Mouse (Mus musculus): ENCODE measurements around the gene Cdcp2. TPM values are rescaled to one million over a fixed set of nuclear protein-coding genes. Genes with fewer than 3 reads are reported as not detected.
"Not testable (repeated sequence)": the region's sequence is repeated elsewhere in the genome, so short reads cannot be mapped to it uniquely, and the experiment has no call there.

Cdcp2 gene
- total RNA-seq, 2 experiments from 2014 or later: not detected

DNA sequence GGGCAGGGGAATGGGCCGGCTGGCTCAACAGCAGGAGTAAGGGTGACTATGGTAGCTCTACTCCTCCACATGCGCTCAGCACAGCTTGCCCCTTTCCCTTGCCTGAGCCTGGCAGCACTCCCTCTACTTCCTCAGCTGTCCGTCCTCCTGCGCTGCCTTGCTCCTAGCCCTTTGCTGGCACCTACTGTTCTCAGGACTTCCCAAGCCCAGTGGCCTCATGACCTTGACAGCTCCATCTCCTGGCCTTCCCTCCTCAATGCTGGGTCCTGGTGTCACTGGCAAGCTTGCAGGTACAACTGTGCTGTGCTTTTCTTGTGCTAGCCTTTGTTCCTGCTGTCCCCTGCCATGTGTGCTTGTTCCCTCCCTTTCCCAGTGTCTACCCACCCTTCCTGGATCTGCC, 13.6 kb upstream of the Cdcp2 start:
- intact Hi-C loops (cut with DNase I): no loop called here
- DNase-seq (ENCODE audit: extremely low spot score in 1 of 2, low spot score in 2 of 2): no peak

DNA sequence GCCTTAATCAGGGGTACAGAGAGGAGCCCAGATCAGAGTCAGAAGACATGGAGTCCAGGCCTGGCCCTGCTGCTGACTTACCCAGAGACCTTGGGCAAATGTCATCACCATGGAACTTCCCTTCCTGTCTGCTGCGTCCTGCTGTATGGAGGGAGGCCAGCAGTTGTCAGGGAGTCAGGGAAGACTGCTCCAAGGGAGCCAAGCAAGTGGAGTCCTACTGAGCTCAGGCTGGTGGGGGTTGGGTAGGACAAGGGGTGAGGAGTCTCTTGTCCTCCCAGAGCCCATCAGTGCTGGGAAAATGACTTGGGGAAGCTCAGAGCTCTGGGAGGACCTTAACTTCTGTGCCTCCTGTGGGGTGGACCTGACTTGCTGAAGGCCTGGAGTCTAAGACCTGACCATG, 12.3 kb upstream of the Cdcp2 start:
- intact Hi-C loops (cut with DNase I): no loop called here
- DNase-seq (ENCODE audit: extremely low spot score in 1 of 2, low spot score in 2 of 2): peak in 1 of 2 experiments; percentile 53

DNA sequence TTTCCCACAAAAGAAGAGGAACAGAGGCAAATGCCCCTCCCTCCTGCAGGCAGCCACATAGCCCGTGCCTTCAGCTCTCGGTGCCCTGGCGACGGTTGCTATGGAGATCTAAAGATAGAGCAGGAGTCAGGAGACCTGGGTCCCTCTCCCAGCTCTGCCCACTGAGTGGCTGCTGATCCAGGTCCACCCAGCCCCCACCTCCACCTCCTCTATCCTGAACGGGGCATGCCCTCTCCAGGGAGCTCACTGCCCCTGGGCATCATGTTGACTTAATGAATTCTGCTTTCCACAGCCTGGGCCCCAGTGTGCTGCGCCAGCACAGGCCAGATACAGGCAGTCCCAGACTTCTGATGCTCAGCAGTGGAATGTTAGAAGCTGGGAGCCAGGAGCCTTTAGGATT, 11.8 kb upstream of the Cdcp2 start:
- intact Hi-C loops (cut with DNase I): no loop called here

DNA sequence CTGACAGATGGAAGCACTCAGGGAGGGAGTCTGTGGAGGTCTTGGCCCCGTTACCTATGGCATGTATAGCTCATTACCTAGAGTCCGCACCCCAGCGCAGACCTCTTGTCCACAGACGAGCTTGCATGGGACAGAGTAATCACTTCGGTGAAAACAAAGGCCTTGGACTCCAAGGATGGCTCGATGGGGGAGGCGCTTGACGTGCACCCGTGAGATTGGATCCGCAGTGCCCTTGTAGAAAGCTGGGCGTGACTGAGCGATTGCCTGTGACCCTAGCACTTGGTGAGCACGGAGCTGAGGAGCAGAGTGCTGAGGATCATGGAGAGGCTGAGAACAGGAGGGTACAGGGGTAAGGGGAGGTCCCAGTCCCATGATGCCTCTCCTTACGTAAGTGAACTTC, 5.0 kb upstream of the Cdcp2 start:
- no peak for DNase-seq (ENCODE audit: extremely low spot score in 1 of 2, low spot score in 2 of 2)
- intact Hi-C loops (cut with DNase I): no loop called here

More for the DNA sequence above, 11.8 kb upstream of the Cdcp2 start:
- peak; percentile 77 to 82 for DNase-seq (ENCODE audit: extremely low spot score in 1 of 2, low spot score in 2 of 2)

DNA sequence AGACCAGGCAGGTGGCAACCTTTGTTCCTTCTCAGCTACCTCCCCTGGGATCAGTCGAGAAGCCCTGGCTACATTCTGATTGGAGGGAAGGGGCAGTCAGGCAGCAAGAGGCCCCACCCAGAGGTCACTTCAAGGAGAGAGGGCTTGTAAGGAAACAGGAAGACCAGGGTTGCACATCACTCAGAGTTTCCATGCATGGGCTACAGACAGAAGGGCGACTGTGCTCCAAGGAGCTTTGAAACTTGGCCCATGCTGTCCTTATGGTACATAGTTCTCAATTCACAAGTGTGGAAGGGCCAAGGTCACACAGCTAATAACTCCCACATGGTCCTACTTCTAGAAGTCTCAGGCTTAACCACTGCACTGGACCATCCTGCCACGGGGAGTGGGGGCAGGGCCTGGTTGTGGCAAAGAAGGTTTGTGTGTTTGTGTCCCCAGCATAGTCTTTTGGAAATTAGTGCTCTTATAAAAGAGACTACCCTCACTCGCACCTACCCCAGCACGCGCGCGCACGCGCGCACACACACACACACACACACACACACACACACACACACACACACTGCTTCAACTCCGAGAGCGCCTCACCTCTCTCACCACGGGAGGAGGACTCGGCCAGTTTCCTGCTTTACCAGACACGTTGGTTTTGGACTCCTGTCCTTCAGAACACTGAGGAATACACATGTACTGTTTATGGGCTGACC, 2.1 kb upstream of the Cdcp2 start:
- no peak for DNase-seq (ENCODE audit: extremely low spot score in 1 of 2, low spot score in 2 of 2)
- intact Hi-C loops (cut with DNase I): no loop called here

DNA sequence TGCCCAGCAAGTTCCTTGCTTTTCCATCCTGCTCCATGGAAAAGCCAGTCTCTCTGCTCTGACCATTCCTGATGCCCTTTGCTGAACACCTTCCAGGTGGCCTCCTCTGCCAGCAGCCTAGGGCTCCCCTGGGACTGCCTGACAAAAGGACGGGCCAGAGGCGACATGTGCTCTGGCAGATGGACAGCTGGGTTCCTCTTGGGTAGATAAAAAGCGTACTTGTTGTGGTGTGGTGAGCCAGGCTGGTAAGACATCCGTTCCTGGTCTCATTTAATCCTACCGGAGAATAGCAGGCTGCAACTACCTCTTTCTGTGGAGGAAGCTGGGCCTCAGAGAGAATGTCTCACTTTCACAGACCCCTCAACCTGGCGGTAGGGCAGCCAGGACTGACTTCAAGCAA, 648 bp upstream of the Cdcp2 start:
- intact Hi-C loops (cut with DNase I): no loop called here
- DNase-seq (ENCODE audit: extremely low spot score in 1 of 2, low spot score in 2 of 2): no peak

DNA sequence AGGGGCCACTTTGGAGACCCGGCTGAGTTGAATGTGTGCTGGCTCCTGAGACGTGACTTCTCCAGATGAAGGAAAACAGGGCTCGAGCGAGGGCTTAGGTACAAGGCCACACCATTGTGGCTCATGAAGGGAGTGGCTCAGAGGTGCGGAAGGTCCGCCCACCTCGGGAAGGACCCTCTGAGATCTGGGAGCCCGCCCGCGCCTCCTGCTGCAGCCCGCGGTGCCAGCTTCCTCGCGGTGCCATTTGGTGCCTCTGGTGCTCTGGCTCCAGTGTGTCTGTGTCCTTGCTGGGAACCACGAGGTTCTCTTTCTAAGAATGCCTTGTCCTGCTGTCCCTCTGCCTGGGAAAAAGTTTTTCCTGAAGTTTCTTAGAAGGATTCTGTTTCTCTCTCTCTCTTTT, 1.2 kb downstream of the Cdcp2 start:
- intact Hi-C loops (cut with DNase I): no loop called here
- DNase-seq (ENCODE audit: extremely low spot score in 1 of 2, low spot score in 2 of 2): no peak

DNA sequence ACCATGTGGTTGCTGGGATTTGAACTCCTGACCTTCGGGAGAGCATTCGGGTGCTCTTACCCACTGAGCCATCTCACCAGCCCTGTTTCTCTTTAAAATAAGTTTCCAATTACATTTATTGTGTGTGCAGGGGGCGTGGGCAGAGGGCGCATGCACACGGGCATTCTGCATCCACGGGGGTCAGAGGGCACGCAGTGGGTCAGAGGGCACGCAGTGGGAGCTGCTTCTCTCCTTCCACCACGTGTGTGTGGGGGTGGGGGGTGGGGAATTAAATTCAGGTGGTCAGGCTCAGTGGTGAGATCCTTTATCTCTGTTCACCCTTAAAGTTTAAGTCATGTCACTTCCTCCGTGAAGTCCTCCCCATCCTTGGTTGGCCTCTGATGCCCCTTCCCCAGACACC, 1.7 kb downstream of the Cdcp2 start:
- no peak for DNase-seq (ENCODE audit: extremely low spot score in 1 of 2, low spot score in 2 of 2)
- intact Hi-C loops (cut with DNase I): no loop called here

DNA sequence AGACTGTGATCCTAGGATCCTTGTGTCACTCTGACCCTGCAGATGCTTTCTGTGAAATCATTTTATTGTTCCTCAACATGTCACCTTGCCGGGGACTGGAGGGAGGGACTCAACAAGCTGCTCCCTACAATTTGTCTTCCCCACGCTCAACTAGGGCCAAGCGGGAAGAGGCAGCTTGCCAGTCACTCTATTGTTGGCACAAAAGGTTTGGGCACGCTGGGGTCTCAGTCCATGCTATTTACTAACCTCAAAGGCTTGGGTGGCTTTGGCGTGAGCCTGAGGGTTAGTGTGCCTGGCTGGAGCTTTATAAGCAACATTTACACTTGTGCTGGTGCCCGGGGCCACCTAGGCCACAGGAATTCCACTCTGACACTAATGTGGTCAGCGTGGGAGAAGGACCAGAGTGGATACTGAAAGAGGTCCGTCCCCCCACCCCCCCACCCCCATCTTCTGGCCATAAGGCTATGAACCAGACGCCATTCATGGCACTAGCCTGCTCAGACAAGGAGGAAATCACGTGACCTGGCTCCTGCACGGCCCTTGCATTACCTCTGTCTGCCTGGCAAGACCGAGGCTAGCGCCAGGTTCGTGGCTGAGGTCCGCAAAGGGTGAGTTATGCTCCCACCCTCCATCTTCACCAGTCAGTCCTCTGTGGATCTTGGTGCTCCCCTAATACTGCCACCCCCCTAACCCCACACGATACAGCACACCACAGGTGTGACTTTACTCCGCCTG, 2.3 kb downstream of the Cdcp2 start:
- intact Hi-C loops (cut with DNase I): no loop called here
- DNase-seq (ENCODE audit: extremely low spot score in 1 of 2, low spot score in 2 of 2): no peak

DNA sequence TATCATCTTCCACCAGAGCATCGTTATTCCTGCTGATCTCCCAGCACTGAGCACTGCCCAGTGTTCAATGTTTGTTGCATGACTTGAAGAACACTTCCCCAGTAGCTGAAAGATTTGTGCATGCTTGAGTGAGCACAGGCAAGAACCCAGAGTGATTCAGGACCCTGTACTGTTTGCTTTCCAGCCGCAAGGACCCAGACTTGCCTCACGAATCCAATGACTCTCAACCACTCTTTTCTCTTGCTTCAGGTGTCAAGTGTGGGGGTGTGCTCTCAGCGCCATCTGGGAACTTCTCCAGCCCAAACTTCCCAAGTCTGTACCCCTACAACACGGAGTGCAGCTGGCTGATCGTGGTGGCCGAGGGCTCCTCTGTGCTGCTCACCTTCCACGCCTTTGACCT, 5.5 kb downstream of the Cdcp2 start:
- intact Hi-C loops (cut with DNase I): no loop called here
- no peak for DNase-seq (ENCODE audit: extremely low spot score in 1 of 2, low spot score in 2 of 2)

DNA sequence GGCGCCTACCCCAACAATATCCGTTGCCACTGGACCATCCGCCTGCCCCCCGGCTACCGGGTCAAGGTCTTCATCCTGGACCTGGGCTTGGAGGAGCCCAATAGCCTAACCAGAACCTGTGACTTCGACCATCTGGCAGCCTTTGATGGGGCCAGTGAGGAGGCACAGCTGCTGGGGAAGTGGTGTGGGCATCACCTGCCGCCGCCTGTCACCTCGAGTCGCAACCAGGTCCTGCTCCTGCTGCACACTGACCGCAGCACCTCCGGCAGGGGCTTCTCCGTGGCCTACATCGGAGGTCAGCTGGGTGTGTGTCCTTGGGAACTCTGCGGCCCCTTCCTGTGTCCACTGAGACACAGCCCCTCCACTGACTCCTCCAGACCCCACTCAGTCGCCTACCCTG, 10.1 kb downstream of the Cdcp2 start:
- intact Hi-C loops (cut with DNase I): no loop called here
- DNase-seq (ENCODE audit: extremely low spot score in 1 of 2, low spot score in 2 of 2): no peak

DNA sequence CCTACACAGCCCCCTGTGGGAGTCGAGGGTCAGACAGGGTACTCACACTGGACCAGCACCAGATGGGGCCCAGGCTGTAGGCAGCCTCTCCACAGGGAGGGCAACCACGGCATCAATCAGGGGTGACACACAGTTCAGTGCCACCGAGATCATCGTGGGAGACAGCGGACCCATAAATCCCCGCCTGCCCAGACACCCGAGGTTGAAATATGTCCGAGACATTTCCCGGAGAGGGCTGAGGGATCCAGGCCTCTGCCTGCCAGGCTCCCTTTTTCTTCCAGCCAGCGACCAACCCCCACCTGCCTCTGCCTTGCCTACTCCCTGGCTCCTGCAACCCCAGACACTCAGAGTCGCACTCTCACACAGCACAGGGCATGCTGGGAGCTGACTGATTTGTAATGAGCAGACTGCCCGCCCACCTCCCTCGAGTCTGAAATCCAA, 11.6 kb downstream of the Cdcp2 start:
- DNase-seq (ENCODE audit: extremely low spot score in 1 of 2, low spot score in 2 of 2): no peak
- intact Hi-C loops (cut with DNase I): no loop called here

DNA sequence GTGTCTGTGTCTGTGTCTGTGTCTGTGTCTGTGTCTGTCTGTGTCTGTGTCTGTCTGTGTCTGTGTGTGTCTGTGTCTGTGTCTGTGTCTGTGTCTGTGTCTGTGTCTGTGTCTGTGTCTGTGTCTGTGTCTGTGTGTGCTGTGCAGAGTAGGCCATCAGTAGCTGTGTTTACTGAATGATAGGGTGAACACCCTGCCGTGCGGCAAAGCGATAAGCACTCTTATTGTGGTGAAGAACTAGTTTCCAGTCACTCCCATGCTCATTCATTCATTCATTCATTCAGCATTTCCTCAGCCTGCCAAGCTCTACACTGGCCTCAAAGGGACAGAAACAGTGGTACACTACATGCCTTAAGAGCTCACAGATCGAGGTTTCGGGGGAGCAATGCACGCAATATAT, 12.5 kb downstream of the Cdcp2 start:
- intact Hi-C loops (cut with DNase I); DNase-seq (ENCODE audit: extremely low spot score in 1 of 2, low spot score in 2 of 2): not testable (repeated sequence)

DNA sequence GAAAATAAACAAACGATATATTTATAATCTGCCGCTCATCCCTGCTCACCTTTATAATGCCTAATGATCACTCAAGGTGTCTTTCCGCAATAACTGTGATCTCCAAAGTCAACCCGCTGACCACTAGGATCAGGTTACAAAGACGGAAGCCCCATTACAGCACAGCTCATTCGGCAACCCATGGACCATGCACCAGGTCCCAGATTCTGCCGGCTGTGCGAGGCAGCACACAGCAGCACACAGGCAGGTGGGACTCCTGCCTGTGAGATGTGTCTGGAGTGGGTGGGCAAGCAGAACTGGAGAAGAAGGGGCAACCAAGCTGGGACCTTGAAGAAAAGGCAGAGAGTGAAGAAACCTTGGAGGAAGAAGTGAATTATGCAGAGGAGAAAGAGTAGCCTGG, 17.6 kb downstream of the Cdcp2 start:
- DNase-seq (ENCODE audit: extremely low spot score in 1 of 2, low spot score in 2 of 2): no peak
- intact Hi-C loops (cut with DNase I): no loop called here

DNA sequence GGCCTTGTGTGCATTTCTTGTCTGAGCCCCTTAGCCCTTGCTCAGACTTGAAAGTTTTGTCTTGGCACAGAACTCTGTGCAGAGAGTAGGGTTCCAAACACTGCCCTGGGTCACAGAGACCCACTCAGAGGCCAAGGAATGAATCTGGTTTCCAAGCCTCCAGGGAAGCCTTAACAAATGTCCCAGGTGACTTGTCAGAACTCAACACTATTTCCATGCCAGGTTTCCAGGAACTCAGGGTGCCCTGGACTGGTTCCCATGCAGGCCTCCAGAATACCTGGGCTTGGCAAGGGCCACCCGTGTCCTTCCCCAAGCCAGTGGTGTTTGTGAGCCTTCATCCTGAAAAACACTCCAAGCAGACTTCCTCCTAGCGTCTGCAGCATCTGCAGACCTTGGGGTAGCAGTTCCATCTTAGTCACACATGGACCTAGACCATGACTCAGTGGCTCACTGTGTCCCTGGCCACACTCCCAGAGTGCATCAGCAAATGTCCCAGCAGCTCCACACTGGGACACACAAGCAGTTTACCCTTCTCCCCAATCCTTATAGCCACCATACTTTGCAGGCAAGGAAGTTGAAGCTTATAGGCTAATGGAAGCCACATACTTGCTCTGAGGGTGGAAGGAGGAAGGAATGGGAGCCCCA, 21.2 kb downstream of the Cdcp2 start:
- DNase-seq (ENCODE audit: extremely low spot score in 1 of 2, low spot score in 2 of 2): no peak
- intact Hi-C loops (cut with DNase I): no loop called here

DNA sequence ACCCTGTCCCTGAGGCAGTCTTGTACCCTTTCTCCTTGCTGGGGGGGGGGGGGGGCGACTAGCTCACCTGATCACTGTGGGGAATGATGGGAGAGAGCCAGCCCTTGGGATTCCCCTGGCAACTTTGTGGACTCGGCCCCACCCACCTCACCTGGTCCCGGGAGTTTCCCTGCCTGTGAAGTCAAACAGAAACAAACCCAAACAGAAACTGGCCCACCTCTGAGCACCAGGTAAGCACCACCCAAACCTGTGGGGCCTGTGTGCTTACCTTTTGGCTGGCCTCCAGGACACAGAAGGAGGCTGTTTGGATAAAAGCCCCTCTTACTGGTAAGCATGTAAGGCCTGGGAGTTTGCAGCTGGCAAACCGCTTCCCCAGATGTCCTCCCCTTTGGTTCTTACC, 22.4 kb downstream of the Cdcp2 start:
- intact Hi-C loops (cut with DNase I): no loop called here
- DNase-seq (ENCODE audit: extremely low spot score in 1 of 2, low spot score in 2 of 2): no peak

DNA sequence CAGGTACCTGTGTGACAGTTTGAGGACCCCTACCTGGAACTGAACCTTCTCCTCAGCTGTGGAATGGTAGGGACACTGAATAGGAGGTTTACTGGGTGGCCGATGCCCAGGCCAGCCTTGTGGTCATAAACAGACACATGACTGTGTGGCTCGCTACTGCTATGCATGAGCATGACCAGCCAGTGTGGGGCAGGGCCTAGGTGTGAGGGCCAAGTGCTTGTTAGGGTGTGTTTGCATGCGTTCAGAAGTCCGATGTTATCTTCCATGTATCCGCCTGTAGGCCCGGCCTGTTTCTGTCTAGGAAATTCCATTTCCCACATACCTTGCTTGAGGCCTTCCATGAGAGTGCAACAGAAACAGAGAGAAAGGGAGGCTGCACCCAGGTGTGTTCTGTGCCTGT, 24.0 kb downstream of the Cdcp2 start:
- intact Hi-C loops (cut with DNase I): no loop called here
- DNase-seq (ENCODE audit: extremely low spot score in 1 of 2, low spot score in 2 of 2): no peak

DNA sequence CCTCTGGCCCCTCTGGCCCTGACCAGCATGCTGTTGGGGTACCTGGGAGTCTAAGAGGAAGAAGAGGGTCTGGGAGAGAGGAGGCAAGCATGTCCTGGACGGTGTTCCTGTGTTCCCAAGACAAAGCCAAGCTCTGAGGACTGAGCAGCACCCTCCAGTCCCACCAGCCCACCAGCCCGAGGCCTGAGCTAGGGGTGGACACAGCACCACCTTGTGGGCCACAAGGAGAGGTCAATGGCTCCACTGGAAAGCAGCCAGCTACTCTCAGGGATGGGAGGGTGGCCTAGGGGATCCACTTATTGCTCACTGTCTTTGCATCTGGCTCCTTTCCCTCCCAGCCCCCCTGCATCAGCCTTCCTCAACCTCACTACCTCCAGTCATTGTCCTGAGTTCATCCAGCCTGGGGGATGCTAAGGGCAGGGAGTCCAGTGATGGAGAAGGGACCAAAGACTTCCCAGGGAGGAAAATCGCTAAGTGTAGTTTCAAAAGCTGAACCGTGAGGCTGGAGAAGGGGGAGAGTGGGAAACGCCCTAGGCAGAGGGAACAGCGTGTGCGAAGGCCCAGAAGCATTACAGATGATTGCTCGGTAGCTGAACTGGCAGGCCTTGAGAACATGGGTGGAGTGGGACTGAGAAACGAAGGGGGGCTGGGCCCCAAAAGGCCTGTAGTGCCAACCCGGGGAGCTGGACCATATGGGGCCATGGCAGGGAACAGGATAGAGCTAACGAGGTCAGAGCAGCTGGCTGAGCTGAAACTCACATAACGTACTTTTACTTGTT, 24.7 kb downstream of the Cdcp2 start:
- peak in 1 of 2 experiments; percentile 63 for DNase-seq (ENCODE audit: extremely low spot score in 1 of 2, low spot score in 2 of 2)
- intact Hi-C loops (cut with DNase I): no loop called here

DNA sequence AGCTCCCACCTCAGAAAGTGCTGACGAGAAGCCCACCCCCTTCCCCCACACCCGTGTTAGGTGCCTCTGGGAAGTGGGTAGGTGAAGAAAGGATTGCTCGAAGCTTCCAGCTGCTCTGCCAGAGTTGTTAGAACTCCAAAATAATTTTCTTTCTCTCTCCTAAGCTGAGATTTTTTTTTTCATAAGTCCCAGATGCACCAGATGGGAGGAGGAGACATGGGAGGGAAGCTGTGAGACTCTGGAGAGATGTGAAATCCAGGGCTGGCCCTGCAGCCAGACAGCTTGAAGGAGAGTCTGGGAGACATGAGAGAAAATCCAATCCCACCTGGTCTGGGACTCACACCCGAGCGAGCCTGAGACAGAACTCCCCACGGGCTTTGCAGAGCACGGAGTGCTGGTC, 27.7 kb downstream of the Cdcp2 start:
- intact Hi-C loops (cut with DNase I): no loop called here
- no peak for DNase-seq (ENCODE audit: extremely low spot score in 1 of 2, low spot score in 2 of 2)

Data from left cerebral cortex, postnatal 10 days (tissue).